Mouse (Mus musculus): Measurements from ENCODE around the gene Hrnr.

Gene Hrnr

GRCm38 (mm10) chr3:93319449-93319848, at the start of gene Hrnr:
TSS of gene Hrnr (plus strand) at chr3:93319749.
- no peak for DNase-seq (ENCODE audit: low read depth in 2 of 2, low spot score in 2 of 2)

DNA sequence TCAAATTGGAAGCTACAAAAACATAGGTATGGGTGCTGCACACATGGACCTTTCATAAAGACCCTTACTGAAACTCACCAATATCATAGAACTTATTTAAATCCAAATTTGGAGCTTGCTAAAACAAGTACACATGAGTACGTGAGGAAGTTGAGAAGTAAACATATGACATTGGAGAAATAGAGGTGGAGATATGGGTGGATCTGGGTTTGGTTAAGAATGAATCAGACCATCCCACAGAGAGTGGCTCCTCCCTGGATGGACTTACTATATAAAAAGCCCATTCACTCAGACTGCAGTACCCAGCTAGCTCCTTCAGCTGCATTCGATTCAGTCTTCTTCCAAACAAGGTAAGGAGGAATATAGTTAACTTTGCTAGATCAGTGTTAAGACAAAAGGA, 46.3 kb upstream of the Hrnr start, which contains the start of gene Flg:
TSS of gene Flg (plus strand) at position 301 of the 400 bp plus-strand sequence.
- DNase-seq (ENCODE audit: low read depth in 2 of 2, low spot score in 2 of 2): no peak

GRCm38 (mm10) chr3:93297542-93297941, 22.0 kb upstream of the Hrnr start:
- no peak for DNase-seq (ENCODE audit: low read depth in 2 of 2, low spot score in 2 of 2)

GRCm38 (mm10) chr3:93299832-93300231, 19.7 kb upstream of the Hrnr start:
- DNase-seq (ENCODE audit: low read depth in 2 of 2, low spot score in 2 of 2): no peak

GRCm38 (mm10) chr3:93301896-93302295, 17.7 kb upstream of the Hrnr start:
- no peak for DNase-seq (ENCODE audit: low read depth in 2 of 2, low spot score in 2 of 2)

DNA sequence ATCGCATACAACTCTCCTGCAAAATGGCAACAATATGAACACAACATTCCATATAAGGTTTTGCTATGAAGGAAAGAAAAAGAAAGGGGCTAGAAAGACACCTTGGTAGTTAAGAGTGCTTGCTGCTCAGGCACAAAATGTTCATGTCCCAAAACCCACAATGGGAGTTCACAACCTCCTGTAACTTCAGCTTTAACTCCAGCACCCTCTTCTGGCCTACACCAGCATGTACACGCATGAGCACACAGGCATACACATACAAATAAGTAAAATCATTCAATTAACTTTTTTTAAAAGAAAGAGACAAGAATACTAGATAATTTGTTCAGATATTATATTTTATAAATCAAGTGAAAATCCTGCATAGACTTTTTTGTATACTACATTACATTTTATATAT, 13.4 kb upstream of the Hrnr start:
- no peak for DNase-seq (ENCODE audit: low read depth in 2 of 2, low spot score in 2 of 2)

DNA sequence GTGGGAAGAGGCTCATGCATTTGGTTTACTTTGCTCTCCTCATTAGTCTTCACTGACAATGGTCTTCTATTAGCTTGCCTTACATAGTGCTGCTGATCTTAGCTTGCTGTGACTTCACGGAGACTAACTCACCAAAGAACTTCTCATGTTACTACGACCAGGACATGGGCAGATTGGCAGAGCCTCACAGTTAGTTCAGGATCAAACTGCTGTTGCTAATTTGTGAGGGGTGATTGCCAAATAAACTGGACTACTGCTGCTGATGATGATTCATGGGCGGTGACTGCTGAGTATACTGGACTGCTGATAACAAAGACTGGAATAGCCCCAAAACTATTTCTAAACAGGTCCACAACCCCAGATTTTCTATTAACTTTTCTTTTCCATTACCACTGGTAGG, 8.2 kb upstream of the Hrnr start:
- DNase-seq (ENCODE audit: low read depth in 2 of 2, low spot score in 2 of 2): no peak

DNA sequence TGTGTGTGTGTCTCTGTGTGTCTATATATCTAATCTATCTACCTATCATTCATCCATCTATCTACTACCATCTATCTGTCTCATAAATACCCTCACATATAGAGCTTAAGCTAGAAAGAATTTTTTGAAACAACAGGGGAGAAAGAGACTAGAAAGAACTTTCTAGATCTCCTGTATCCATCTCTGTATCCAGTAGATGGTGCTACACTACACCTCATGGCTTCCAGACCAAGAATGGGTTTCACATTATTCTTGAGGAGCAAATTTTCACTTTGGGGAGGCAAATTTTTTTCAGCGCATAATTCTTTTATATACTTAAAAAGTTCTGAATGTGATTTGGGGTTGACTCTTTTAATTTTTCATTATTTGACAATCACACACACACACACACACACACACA, 5.2 kb upstream of the Hrnr start:
- no peak for DNase-seq (ENCODE audit: low read depth in 2 of 2, low spot score in 2 of 2)

GRCm38 (mm10) chr3:93337749-93338148, 18.2 kb downstream of the Hrnr start:
- no peak for DNase-seq (ENCODE audit: low read depth in 2 of 2, low spot score in 2 of 2)

- DNase-seq (ENCODE audit: low read depth in 2 of 2, low spot score in 2 of 2): no peak
Observed at GRCm38 (mm10) chr3:93340021-93340420, 20.5 kb downstream of the Hrnr start.

DNA sequence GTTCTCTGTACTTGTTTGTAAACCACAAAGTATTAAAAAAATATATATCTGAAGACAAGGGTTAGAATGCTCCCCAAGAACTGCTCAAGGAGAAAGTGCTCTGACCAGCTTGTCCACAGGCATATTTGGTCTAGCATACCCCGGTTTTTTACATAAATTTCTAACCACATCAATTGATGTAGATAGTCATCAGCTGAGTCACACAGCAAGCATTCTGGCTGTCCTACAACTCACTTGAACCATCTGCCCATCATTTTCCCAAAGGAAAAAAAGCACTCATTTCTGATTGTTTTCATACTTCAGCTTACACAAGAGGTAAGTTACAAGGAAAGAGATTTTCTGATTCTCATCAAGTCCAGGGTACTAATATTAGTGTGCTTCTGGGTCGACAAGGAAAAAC, 27.3 kb downstream of the Hrnr start:
- DNase-seq (ENCODE audit: low read depth in 2 of 2, low spot score in 2 of 2): no peak

DNA sequence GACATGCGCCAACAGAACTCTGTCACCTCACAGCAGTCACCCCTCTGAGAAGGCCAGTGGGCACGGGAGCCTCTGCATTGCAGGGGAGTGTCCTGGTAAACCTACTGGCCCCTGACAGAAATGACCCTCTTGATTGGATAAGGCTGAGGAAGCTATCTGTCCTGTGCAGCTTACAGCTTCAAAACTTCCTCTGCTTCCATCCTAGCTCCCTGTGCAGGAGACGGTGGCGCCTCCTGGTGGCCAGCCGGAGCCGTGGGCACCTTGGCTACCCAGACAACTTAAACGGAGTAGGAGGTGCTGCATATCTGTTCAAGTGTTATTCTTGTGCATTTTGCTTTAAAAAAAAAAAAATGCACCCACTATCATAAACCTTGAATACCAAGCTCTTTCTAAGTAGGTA, 40.5 kb downstream of the Hrnr start:
- DNase-seq (ENCODE audit: low read depth in 2 of 2, low spot score in 2 of 2): peak in 1 of 2 experiments; percentile 23

DNA sequence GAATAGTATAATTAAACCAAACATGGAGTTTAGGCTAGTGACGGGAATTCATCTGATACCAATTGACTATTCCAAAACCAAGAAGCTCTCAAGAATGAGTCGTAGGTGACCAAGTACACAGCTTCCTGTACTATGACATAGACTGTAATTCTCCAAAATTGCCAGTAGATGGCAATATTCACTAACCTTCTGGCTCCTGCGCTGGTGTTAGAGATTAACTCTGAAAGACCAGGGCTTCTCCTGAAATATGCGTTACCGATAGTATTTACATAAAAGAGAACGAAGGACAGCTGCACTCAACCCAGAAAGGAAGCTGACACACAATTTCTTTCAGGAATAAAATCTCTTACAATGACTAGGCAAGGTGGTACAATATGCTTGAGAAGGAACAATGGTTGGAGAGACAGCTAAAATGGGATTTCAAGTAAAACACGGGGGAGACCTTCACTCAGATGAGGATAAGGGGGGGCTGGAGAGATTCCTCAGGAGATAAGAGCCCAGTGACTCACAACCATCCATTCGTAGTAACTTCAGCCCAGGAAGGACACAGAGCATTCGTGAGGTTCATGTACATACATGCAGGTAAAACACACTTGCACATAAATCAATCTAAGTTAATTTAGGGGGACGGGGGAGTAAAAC, 42.5 kb downstream of the Hrnr start:
- DNase-seq (ENCODE audit: low read depth in 2 of 2, low spot score in 2 of 2): peak in 1 of 2 experiments; percentile 7

GRCm38 (mm10) chr3:93366966-93367575, 47.5 kb downstream of the Hrnr start:
- DNase-seq (ENCODE audit: low read depth in 2 of 2, low spot score in 2 of 2): no peak

GRCm38 (mm10) chr3:93368171-93368570, 48.6 kb downstream of the Hrnr start:
- DNase-seq (ENCODE audit: low read depth in 2 of 2, low spot score in 2 of 2): no peak

DNA sequence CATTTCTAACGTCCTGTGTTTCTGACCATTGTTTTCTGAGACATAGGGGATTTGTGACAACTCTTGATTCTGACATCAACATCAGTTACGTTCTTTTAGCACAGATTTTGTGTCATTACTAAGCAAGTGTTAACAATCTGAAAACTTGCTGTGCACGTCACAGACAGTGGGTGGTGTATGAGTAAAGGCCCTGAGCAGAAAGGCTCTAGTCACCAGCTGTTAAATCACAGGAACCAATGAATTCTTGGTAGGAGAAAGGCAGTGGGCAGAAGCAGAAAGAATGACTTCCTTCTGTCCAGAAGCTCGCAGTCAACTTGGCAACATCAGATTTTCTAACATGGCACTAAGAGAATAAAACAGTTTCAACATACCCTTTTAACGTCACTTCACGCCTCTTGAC, 53.9 kb downstream of the Hrnr start:
- DNase-seq (ENCODE audit: low read depth in 2 of 2, low spot score in 2 of 2): no peak

DNA sequence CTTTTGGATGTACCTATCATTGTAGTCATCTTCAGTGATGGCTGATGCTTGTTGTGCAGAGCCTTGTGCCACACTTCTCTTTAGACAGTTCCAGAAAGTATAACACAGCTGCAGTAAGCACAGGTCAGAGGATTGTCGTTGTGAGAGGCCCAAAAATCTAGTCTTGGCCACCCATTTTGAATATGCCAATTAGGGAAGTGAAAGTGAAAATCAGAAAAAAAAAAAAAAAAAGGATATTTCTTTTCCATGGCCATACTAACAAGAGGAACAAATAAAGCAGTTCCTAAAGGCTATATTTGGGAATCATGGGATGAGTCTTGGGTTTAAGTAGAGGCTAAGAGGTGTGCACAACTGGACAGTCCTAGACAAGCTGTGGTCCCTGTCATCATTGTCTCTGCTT, 55.6 kb downstream of the Hrnr start:
- no peak for DNase-seq (ENCODE audit: low read depth in 2 of 2, low spot score in 2 of 2)

GRCm38 (mm10) chr3:93375601-93376000, 56.1 kb downstream of the Hrnr start:
- DNase-seq (ENCODE audit: low read depth in 2 of 2, low spot score in 2 of 2): no peak

GRCm38 (mm10) chr3:93378146-93378545, 58.6 kb downstream of the Hrnr start:
- DNase-seq (ENCODE audit: low read depth in 2 of 2, low spot score in 2 of 2): no peak

All from CD8-positive naive resting alpha-beta T cell, adult 2 months (primary cell).